Mouse (Mus musculus) midbrain, embryonic 13.5 days (tissue): Measurements from ENCODE around the gene Esrra. TPM values are rescaled to one million over a fixed set of nuclear protein-coding genes. Genes with fewer than 3 reads are reported as not detected.
"Not testable (repeated sequence)": the region's sequence is repeated elsewhere in the genome, so short reads cannot be mapped to it uniquely, and the experiment has no call there.

ENCODE experiments used
- ATAC-seq: fragments of 200-750 bp; cut with Nextera tagmentation; 2 replicates; pipeline ENCODE4 v1.8.0; 2017; ENCODE audit warnings: mild to moderate bottlenecking, moderate TSS enrichment, moderate library complexity
- H3K27ac ChIP-seq: fragments of 300-500 bp; sonication (generic); 2 replicates; pipeline ENCODE4 v1.5.1; 2015; ENCODE audit warnings: inconsistent platforms, mild to moderate bottlenecking, moderate library complexity
- H3K27me3 ChIP-seq: fragments of 300-500 bp; sonication (generic); 2 replicates; pipeline ENCODE4 v1.6.1; 2015; ENCODE audit warnings: mild to moderate bottlenecking, inconsistent platforms
- H3K36me3 ChIP-seq: fragments of 300-500 bp; sonication (generic); 2 replicates; pipeline ENCODE4 v1.6.1; 2015; ENCODE audit warnings: mild to moderate bottlenecking, inconsistent platforms
- H3K4me1 ChIP-seq: fragments of 300-500 bp; sonication (generic); replicated peaks from 2 replicates; pipeline ENCODE4 v1.6.1; 2015; ENCODE audit warnings: inconsistent platforms
- H3K4me2 ChIP-seq: fragments of 300-500 bp; sonication (generic); replicated peaks from 2 replicates; pipeline ENCODE4 v1.6.1; 2015; ENCODE audit warnings: moderate library complexity, mild to moderate bottlenecking, inconsistent platforms
- H3K4me3 ChIP-seq: fragments of 300-500 bp; sonication (generic); replicated peaks from 2 replicates; pipeline ENCODE4 v1.5.1; 2015; ENCODE audit warnings: mild to moderate bottlenecking, inconsistent platforms
- H3K9ac ChIP-seq: fragments of 300-500 bp; sonication (generic); replicated peaks from 2 replicates; pipeline ENCODE4 v1.6.1; 2015; ENCODE audit warnings: mild to moderate bottlenecking, inconsistent platforms
- H3K9me3 ChIP-seq: fragments of 300-500 bp; sonication (generic); 2 replicates; pipeline ENCODE4 v1.6.1; 2016; ENCODE audit warnings: mild to moderate bottlenecking, inconsistent platforms
- WGBS: fragments of 180-500 bp; shearing (Covaris S2); methylation state at CpG from one replicate; pipeline ENCODE4 v1.1.7; 2015; 5-methylcytosine and 5-hydroxymethylcytosine counted together
- polyA plus RNA-seq: library from polyadenylated mRNA; unstranded; fragments of >200 nt; fragmentation: Nextera tagmentation; extraction: Ambion mirVana; gene quantifications from 2 replicates; pipeline ENCODE4 v1.2.1, GENCODE M21; 2015

Gene Esrra
- polyA plus RNA-seq, 1 experiment from 2014 or later = 18.3 TPM

DNA sequence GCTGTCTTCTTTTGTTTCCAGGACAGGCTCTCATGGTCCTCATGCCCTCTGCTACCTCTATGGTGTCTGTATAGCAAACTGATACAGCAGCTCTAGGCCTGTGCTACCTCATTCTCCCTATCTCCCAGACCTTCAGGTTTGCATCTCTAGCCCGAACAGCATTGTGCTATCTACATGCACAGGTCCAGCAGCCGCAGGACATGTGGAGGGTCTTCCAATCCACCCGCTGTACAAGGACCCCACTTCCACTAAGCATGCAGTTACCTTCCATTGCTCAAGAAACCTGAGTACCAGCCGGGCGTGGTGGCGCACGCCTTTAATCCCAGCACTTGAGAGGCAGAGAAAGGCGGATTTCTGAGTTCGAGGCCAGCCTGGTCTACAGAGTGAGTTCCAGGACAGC is 7.1 kb downstream of the Esrra start:
- 92% methylated on average over 9 of the region's 9 CpGs for WGBS

DNA sequence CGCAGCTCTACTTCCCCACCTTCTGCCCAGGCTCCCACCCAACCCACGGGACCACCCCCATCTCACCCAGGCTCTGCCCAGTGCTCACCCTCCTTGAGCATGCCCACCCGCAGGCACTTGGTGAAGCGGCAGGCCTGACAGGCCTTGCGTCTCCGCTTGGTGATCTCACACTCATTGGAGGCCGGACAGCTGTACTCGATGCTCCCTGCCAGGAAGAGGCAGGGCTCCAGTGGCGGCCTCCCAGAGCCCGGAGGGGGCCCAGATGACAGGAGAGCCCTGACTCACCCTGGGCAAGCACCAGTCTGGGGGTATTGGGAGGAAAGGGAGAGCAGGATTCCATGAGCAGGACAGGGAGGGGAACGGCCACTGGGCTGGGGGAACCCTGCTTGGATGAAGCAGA is 7.6 kb downstream of the Esrra start:
- no peaks in the 10 kb centered on the region for H3K9me3 ChIP-seq
- no peak for ATAC-seq
- WGBS = 82% methylated on average over 11 of the region's 11 CpGs
- H3K27ac ChIP-seq = no peak overlapping the region
- no peaks in the 10 kb centered on the region for H3K27me3 ChIP-seq
- peaks cover 41% of the 10 kb centered on the region for H3K36me3 ChIP-seq
- H3K4me2 ChIP-seq = no peak overlapping the region
- H3K4me3 ChIP-seq = no peak overlapping the region
- H3K4me1 ChIP-seq = peaks cover 17% of the 10 kb centered on the region
- H3K9ac ChIP-seq = no peak overlapping the region

More for the DNA sequence above, 7.1 kb downstream of the Esrra start:
- no peak overlapping the region for H3K4me2 ChIP-seq
- no peaks in the 10 kb centered on the region for H3K9me3 ChIP-seq
- no peak overlapping the region for H3K4me3 ChIP-seq
- H3K27me3 ChIP-seq = no peaks in the 10 kb centered on the region
- H3K9ac ChIP-seq = no peak overlapping the region
- no peak overlapping the region; the same call in 1 of the 2 replicates for H3K27ac ChIP-seq
- H3K4me1 ChIP-seq = peaks cover 20% of the 10 kb centered on the region
- H3K36me3 ChIP-seq = peaks cover 41% of the 10 kb centered on the region
- ATAC-seq = no peak

DNA sequence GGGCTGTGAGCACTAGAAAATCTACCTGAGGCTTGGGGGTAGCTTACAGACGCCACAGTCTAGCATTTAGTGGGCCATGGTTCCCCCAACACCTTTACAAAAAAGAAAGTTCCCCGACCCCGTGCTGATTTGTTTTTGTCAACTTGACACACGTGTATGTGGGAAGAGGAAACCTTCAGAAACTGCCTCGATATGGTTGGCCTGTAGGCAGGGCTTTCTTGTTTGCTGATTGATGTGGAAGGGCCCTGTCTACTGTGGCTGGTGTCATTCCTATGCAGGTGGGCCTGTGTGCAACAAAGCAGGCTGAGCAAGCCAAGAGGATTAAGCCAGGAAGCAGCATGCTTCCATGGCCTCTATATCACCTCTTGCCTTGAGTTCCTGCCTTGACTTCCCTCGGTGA is 8.6 kb downstream of the Esrra start:
- Histone ChIP-seq H3K27me3 (no peaks in the 10 kb centered on the region), H3K27ac (no peak overlapping the region), H3K36me3 (peaks cover 41% of the 10 kb centered on the region), H3K4me3 (no peak overlapping the region), H3K9me3 (no peaks in the 10 kb centered on the region), H3K4me2 (no peak overlapping the region), H3K9ac (no peak overlapping the region), H3K4me1 (peaks cover 26% of the 10 kb centered on the region)
- WGBS = 91% methylated on average over 6 of the region's 6 CpGs
- no peak for ATAC-seq

DNA sequence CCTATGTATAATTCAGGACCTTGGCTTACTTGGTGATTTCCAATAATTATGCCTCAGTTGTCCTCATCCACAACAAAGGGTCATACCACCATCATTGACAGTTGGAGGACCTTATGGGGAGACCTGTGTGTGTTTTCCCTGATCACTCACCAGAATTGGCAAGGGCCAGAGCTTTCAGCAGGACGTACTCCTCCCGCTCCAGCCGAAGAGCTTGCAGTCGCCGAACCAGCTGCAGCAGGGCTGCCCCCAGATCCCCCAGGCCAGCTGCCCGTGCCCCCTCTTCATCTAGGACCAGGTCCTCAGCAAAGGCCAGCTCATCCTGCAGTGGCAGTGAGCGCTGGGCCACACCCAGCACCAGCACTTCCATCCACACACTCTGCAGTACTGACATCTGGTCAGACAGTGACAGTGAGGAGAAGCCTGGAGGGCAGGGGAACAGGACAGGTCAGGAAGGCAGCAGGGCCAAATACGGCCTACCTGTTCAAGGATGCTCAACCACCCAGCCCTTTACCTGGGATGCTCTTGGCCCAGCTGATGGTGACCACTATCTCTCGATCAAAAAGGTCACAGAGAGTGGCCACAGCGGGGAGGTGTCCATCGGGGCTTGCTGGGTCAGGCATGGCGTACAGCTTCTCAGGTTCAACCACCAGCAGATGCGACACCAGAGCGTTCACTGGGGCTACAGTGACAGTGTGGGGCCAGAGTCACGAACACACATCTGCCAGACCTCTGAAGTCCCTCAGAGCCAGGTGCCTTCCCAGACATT is 9.2 kb downstream of the Esrra start:
- H3K27me3 ChIP-seq = no peaks in the 10 kb centered on the region
- no peak for ATAC-seq
- WGBS = 93% methylated on average over 15 of the region's 15 CpGs
- H3K4me1 ChIP-seq = peaks cover 33% of the 10 kb centered on the region
- H3K4me3 ChIP-seq = no peak overlapping the region
- no peaks in the 10 kb centered on the region for H3K9me3 ChIP-seq
- no peak overlapping the region for H3K27ac ChIP-seq
- no peak overlapping the region for H3K9ac ChIP-seq
- H3K4me2 ChIP-seq = no peak overlapping the region
- H3K36me3 ChIP-seq = peaks cover 41% of the 10 kb centered on the region

DNA sequence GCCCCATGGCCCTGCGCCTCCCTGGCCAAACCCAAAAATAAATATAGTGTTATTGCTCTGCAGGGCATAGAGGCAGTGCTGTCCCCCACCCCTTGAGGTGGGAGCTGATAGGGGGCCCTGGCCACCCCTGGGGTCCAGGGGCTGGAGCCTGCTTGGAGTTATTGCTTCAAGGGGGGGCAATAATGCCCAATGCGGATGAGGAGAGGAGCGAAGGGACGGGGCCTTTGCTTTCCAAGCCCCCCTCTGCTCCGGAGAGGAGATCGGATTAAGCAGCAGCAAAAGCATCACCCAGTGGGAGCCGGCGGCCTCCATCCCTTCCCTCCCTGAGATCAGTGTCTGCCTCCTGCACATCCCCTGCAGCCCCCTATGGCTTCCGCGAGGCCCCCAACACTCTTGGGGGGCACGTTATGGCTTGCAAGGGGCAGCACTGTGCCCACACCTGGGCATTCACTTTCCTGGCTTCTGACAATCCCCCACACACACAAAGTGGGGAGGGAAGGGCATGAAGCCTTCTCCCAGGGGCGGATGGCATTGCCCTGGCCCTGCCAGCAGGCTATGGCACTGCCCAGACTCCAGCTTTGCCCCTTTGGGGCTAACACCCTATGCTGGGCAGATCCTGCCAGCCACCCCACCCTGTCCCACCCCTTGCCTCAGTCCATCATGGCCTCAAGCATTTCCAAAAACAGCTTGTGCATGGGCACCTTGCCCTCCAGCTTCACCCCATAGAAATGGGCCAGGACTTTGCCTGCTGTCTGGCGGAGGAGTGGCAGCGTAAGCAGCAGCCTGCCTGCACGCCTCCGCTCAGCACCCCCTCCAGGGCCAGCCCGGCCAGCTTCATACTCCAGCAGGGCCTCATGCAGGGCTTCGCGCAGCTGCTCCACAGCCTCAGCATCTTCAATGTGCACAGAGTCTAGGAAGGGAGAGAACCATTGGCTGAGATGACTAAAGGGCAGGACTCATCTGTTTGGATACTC is 10.2 kb downstream of the Esrra start:
- H3K36me3 ChIP-seq = peaks cover 46% of the 10 kb centered on the region
- H3K27me3 ChIP-seq = no peaks in the 10 kb centered on the region
- peak overlapping the region; percentile 11; the same call in 1 of the 2 replicates for H3K4me3 ChIP-seq
- peak overlapping the region; percentile 48; the same call in 1 of the 2 replicates for H3K9ac ChIP-seq
- peak overlapping the region; percentile 81 for H3K4me2 ChIP-seq
- H3K9me3 ChIP-seq = no peaks in the 10 kb centered on the region
- no peak for ATAC-seq
- 78% methylated on average over 19 of the region's 19 CpGs for WGBS
- no peak overlapping the region for H3K27ac ChIP-seq
- peaks cover 36% of the 10 kb centered on the region for H3K4me1 ChIP-seq

DNA sequence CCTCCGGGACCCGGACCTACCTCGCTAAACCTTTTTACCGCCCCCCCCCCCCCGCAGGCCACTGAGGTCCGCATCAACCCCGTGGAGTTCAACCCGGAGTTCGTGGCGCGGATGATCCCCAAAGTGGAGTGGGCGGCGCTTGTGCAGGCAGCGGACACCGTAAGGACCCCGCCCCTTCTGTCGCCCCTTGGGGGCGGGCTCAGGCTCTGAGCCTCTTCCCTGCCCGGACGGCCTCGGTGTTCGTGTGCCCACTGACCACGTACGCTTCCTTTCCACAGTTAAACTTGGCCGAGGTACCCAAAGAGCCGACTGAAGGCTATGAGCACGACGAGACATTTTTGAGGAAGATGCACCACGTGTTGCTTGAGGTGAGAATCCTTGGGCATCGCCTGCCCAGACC is 11.3 kb downstream of the Esrra start:
- Histone ChIP-seq H3K36me3 (peaks cover 55% of the 10 kb centered on the region), H3K27ac (peak overlapping the region; percentile 95), H3K9ac (peak overlapping the region; percentile 79), H3K4me1 (peaks cover 36% of the 10 kb centered on the region), H3K4me2 (peak overlapping the region; percentile 81), H3K4me3 (peak overlapping the region; percentile 64)
- peak; percentile 27 for ATAC-seq
- H3K27me3 ChIP-seq, H3K9me3 ChIP-seq: not testable (repeated sequence)
- WGBS = under 1% methylated on average over 28 of the region's 30 CpGs

DNA sequence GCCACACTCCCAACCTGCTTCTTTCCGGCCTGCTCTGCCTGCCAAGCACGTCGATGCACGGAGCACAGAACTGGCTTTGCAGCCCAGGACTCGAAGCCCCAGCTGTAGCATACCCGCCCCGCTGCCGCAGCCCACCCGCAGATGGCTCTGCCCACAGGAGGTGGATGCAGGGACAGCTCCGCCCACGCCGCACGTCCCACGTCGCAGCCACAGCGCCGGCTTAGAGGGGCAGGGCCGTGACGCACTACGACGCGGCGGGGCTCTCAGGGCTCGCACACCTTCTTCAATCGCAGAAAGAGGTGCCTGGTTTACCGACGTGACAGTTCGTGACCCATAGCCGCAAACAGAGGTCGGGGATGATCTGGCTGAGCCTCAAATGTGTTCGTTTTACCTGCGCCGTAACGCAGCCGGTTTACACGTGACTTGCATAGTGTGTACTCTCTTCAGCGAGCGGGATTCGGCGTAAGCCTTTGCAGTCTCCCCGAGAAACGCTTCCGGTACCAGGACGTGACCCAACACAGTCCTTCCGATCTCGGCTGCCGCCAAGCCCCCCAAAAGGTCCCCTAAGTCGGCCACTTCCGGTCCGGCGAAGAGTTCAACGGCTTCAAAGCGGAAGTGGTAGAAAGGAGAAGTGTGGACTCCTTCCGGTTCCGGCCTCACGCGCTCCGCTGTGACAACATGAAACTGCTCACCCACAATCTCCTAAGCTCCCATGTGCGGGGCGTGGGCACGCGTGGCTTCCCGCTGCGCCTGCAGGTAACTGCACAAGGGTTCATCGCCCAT is 11.9 kb downstream of the Esrra start, which contains the start of the genes Trmt112 and Prdx5:
Trmt112 (plus strand) TSS at position 192 of the 783 bp plus-strand sequence.
Prdx5 (minus strand) TSS at position 600 of the 783 bp plus-strand sequence.
- Histone ChIP-seq H3K36me3 (peaks cover 61% of the 10 kb centered on the region), H3K27me3 (no peaks in the 10 kb centered on the region), H3K4me3 (peak within 1 kb of the TSS; percentile 64), H3K4me1 (peaks cover 36% of the 10 kb centered on the region), H3K27ac (peak within 1 kb of the TSS; percentile 95), H3K9ac (peak within 1 kb of the TSS; percentile 79), H3K9me3 (no peaks in the 10 kb centered on the region), H3K4me2 (peak within 1 kb of the TSS; percentile 81)
- under 1% methylated on average over 65 of the region's 65 CpGs for WGBS
- ATAC-seq = peak; percentile 95

DNA sequence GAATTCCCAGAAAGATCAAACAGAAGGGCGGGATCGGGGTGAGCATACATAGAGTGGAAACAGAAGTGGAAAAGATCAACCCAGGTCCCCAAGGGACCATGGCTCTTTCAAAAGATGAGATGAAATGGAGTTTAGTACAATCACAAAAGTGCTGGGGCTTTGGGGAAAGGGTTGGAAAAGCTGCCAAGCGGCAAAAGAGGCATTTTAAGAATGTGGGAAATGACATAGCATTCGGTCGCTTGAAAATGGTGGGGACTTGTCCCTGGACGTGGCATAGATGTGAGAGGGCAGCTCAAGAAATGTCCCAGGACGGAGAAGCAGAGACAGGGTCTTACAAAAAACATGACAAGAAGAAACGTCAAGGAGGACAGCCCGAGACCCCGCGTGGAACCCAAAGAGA is 12.6 kb downstream of the Esrra start:
- ATAC-seq = no peak
- H3K27ac ChIP-seq = peak overlapping the region; percentile 95
- H3K9me3 ChIP-seq = no peaks in the 10 kb centered on the region
- H3K4me2 ChIP-seq = peak overlapping the region; percentile 81
- WGBS = 13% methylated on average over 11 of the region's 11 CpGs
- peak overlapping the region; percentile 64 for H3K4me3 ChIP-seq
- no peaks in the 10 kb centered on the region for H3K27me3 ChIP-seq
- H3K36me3 ChIP-seq = peaks cover 62% of the 10 kb centered on the region
- peak overlapping the region; percentile 79 for H3K9ac ChIP-seq
- peaks cover 36% of the 10 kb centered on the region for H3K4me1 ChIP-seq

DNA sequence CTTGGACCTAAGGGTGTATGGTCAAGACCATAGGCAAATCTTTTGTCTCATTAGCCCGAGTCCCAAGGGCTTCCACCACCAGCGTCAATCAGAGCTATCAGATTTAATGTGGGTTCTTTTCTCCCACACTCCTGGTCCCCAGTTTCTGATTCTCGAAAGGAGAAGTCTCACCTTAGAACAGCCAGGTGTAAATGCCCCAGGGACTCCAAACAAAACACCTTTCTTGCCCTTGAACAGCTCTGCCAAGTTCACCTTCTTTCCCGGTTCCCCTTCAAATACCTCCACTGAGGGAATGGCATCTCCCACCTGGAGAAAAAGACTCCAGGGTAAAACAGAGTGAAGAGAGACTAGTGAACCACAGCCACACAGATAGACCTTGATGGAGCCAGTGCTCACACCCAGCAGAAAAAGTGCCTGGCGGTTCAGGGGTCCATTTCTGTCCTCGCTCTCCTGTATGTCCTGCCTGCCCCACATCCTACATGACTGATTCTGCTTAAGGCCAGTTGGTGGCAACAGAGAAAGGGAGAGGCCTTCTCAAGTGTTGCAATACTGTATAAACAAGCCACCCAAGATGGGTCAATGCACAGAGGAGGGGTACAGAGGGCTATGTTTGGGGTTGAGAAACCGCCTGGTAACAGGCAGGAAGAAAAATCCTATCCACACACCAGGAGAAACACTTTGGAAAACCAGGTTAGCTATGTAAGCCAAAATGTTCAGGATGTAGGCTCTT is 13.6 kb downstream of the Esrra start:
- peaks cover 36% of the 10 kb centered on the region for H3K4me1 ChIP-seq
- H3K9me3 ChIP-seq = no peaks in the 10 kb centered on the region
- H3K4me3 ChIP-seq = peak overlapping the region; percentile 64; the same call in 1 of the 2 replicates
- no peaks in the 10 kb centered on the region for H3K27me3 ChIP-seq
- peak overlapping the region; percentile 81 for H3K4me2 ChIP-seq
- ATAC-seq = no peak
- peak overlapping the region; percentile 79; the same call in 1 of the 2 replicates for H3K9ac ChIP-seq
- H3K36me3 ChIP-seq = peaks cover 56% of the 10 kb centered on the region
- 89% methylated on average over 7 of the region's 7 CpGs for WGBS
- H3K27ac ChIP-seq = no peak overlapping the region

DNA sequence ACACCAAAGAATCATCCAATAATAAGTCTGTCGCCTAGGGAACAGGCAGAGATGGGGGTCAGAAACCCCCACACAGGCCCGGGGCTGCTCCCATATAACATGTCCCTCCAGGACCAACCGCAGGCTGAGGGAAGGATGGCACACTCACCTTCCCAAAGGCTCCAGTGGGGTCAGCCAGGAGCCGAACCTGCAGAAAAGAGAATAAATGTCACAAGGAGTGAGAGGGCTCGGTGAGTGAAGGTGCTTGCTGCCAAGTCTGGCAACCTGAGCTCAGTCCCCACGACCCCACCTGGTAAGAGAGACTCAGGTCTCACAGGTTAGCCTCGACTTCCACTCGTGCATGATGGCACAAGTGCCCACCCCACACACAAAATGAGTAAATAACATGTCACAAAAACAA is 14.5 kb downstream of the Esrra start:
- Histone ChIP-seq H3K36me3 (peaks cover 48% of the 10 kb centered on the region), H3K9ac (no peak overlapping the region; the same call in 1 of the 2 replicates), H3K27ac (no peak overlapping the region), H3K4me1 (peaks cover 36% of the 10 kb centered on the region), H3K4me2 (no peak overlapping the region), H3K9me3 (no peaks in the 10 kb centered on the region), H3K27me3 (no peaks in the 10 kb centered on the region), H3K4me3 (no peak overlapping the region)
- ATAC-seq = no peak
- WGBS = 91% methylated on average over 8 of the region's 8 CpGs

DNA sequence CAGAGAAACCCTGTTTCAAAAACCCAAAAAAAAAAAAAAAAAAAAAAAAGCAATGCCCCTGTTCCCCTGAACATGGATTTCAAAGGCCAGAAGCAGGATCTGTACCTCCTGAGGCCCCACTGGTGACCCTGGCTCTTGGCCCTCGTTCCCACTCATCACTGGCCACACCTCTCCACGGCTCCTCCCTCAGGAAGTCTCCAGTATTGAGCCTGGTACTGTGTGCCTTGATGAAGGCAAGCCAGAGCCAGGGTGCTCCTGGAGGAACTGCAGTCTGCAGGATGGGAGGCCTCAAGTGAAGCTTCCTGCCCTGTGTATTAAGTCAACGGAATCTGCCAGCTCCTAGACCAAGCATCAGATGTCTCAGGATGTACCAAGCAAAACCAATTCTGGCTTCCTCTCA is 15.4 kb downstream of the Esrra start:
- Histone ChIP-seq H3K9me3 (no peaks in the 10 kb centered on the region), H3K27me3 (no peaks in the 10 kb centered on the region), H3K4me1 (peaks cover 29% of the 10 kb centered on the region), H3K4me2 (no peak overlapping the region), H3K4me3 (no peak overlapping the region), H3K9ac (no peak overlapping the region), H3K27ac (no peak overlapping the region), H3K36me3 (peaks cover 39% of the 10 kb centered on the region)
- ATAC-seq = no peak
- WGBS = 95% methylated on average over 3 of the region's 3 CpGs
